Mouse (Mus musculus) heart, embryonic 13.5 days (tissue): ENCODE data around the gene Ttll5. TPM values are rescaled to one million over a fixed set of nuclear protein-coding genes. Genes with fewer than 3 reads are reported as not detected.

ENCODE experiments used
- ATAC-seq: fragments of 200-750 bp; cut with Nextera tagmentation; 2 replicates; pipeline ENCODE4 v1.8.0; 2017; ENCODE audit warnings: moderate TSS enrichment; ENCODE audit not compliant: insufficient number of reproducible peaks, low FRiP score, low TSS enrichment; ENCODE audit errors: extremely low read depth
- H3K27ac ChIP-seq: fragments of 300-500 bp; sonication (generic); replicated peaks from 2 replicates; pipeline ENCODE4 v1.5.1; 2015; ENCODE audit warnings: moderate library complexity, mild to moderate bottlenecking, inconsistent platforms
- H3K27me3 ChIP-seq: fragments of 300-500 bp; sonication (generic); replicated peaks from 2 replicates; pipeline ENCODE4 v1.6.1; 2015; ENCODE audit warnings: mild to moderate bottlenecking, inconsistent platforms
- H3K36me3 ChIP-seq: fragments of 300-500 bp; sonication (generic); 2 replicates; pipeline ENCODE4 v1.6.1; 2015; ENCODE audit warnings: mild to moderate bottlenecking, inconsistent platforms
- H3K4me1 ChIP-seq: fragments of 300-500 bp; sonication (generic); 2 replicates; pipeline ENCODE4 v1.6.1; 2015; ENCODE audit warnings: inconsistent platforms
- H3K4me2 ChIP-seq: fragments of 300-500 bp; sonication (generic); 2 replicates; pipeline ENCODE4 v1.6.1; 2015; ENCODE audit warnings: inconsistent platforms, mild to moderate bottlenecking, moderate library complexity
- H3K4me3 ChIP-seq: fragments of 300-500 bp; sonication (generic); 2 replicates; pipeline ENCODE4 v1.5.1; 2015; ENCODE audit warnings: moderate library complexity, mild to moderate bottlenecking, inconsistent platforms
- H3K9ac ChIP-seq: fragments of 300-500 bp; sonication (generic); 2 replicates; pipeline ENCODE4 v1.6.1; 2015; ENCODE audit warnings: inconsistent platforms, mild to moderate bottlenecking, moderate library complexity
- H3K9me3 ChIP-seq: fragments of 300-500 bp; sonication (generic); 2 replicates; pipeline ENCODE4 v1.6.1; 2016; ENCODE audit warnings: inconsistent platforms
- WGBS: fragments of 180-500 bp; shearing (Covaris S2); methylation state at CpG from one replicate; pipeline ENCODE4 v1.1.7; 2015; ENCODE audit warnings: mixed read lengths; 5-methylcytosine and 5-hydroxymethylcytosine counted together
- polyA plus RNA-seq: library from polyadenylated mRNA; unstranded; fragments of >200 nt; fragmentation: Nextera tagmentation; extraction: Ambion mirVana; gene quantifications from 2 replicates; pipeline ENCODE4 v1.2.1, GENCODE M21; 2015

Ttll5 gene
- polyA plus RNA-seq, 1 experiment from 2014 or later = 10.2 TPM

DNA sequence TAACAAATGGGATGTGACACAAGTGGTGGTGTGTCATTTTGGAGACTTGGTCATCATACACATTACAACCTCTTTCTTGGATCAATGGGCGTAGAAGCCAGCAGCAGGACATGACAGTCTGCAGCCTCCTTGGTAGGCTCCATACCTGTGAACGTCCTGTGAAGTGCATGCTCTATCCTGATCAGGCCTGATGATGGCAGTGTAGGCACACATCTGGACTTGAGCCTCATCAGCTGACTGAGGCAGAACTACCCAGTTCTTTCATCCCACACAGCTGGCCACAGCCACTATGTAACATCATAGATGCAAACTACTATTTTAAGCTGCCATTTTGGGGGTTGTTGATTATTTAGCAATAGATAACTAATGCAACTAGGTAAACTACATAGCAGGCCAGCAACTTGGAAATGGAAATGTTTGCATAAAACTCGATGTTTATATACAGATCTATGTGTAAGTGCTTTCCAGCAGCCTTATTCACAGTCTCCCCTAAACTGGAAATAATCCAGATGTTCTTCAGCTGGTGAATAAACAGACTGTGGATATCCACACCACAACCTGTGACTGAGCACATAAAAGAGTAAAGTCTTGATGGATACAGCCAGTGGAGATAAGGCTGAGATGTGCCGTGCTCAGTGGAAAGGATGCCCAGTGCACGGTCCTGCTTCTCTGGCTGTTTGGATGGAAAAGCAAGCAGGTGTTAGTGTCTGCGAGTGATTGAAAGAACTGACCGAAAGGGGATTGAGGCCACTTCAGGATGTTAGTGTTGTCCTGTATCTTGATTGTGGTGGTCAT, 23.9 kb downstream of the Ttll5 start:
- Histone ChIP-seq H3K9ac (no peak overlapping the region), H3K27ac (no peak overlapping the region), H3K4me2 (no peak overlapping the region), H3K9me3 (no peaks in the 10 kb centered on the region), H3K4me3 (no peak overlapping the region), H3K36me3 (peaks cover 42% of the 10 kb centered on the region), H3K27me3 (no peaks in the 10 kb centered on the region), H3K4me1 (no peaks in the 10 kb centered on the region)
- WGBS = 79% methylated on average over 7 of the region's 7 CpGs
- no peak; the same call in 1 of the 2 replicates for ATAC-seq

DNA sequence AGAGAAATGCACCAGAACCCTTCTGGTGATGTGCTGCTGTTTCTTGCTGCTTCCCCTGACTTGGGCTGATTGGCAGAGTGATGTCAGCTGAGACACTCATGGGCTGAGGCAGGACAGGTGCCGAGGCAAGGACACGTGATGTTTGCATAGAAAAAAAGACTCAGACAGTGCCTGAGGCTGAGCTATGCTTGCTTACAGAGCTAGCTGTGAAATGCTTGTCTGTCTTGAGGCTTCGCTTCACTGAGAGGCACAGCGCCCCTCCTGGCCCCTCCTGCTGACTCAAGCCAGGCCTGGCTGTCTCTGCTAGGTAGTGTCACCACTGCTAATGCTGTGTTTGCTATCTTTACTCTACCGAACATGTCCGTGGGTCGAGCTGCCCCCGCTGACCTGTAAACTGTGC, 26.2 kb downstream of the Ttll5 start:
- Histone ChIP-seq H3K27me3 (no peaks in the 10 kb centered on the region), H3K9ac (no peak overlapping the region), H3K9me3 (no peaks in the 10 kb centered on the region), H3K4me1 (0 out of 2 replicates have a peak, but pooled peaks cover 4% of the 10 kb centered on the region), H3K27ac (no peak overlapping the region), H3K4me3 (no peak overlapping the region), H3K36me3 (peaks cover 25% of the 10 kb centered on the region), H3K4me2 (no peak overlapping the region)
- WGBS = 69% methylated on average over 8 of the region's 8 CpGs
- ATAC-seq = no peak

DNA sequence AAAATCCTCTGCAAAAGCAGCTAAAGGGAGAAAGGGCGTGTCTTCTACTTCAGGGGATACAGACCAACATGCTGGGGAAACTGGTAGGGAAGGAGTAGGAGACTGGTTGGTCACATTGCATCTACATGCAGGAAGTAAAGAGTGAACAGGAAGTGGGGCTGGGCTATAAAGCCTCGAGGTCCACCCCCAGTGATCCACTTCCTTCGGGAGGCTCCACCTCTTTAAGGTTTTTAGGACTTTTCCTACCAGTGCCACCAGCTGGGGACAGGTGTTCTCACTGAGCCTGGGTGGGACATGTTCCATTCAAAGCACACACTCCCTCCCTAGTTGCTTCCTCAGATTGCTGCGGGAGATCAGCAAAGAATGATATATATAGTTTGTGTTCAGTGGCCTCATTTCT, 29.4 kb downstream of the Ttll5 start:
- H3K27me3 ChIP-seq = no peaks in the 10 kb centered on the region
- H3K9ac ChIP-seq = no peak overlapping the region
- 82% methylated on average over 4 of the region's 4 CpGs for WGBS
- H3K9me3 ChIP-seq = no peaks in the 10 kb centered on the region
- H3K4me2 ChIP-seq = no peak overlapping the region
- peaks cover 28% of the 10 kb centered on the region for H3K36me3 ChIP-seq
- ATAC-seq = no peak
- no peak overlapping the region for H3K27ac ChIP-seq
- no peak overlapping the region for H3K4me3 ChIP-seq
- 0 out of 2 replicates have a peak, but pooled peaks cover 4% of the 10 kb centered on the region for H3K4me1 ChIP-seq

DNA sequence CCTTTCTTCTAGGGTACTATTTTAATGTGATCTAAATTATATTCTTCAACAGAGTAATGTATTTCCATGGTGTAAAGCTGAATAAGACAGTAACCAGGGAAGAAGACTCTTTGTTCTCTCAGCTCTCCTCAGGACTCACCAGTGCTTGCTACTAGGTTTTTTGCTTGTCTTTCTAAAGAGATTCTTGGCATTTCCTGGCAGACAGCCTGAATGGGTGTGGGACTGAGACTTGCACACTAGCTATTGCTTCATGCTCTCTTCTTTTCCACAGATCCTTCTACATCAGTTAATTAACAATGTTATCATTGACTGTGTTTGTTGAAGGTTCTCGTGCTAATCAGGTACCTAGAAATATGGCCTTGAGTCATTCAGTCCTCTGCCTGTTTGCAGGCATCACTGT, 29.8 kb downstream of the Ttll5 start:
- no peaks in the 10 kb centered on the region for H3K9me3 ChIP-seq
- H3K4me3 ChIP-seq = no peak overlapping the region
- no peak for ATAC-seq
- 65% methylated on average over 1 of the region's 1 CpGs for WGBS
- peaks cover 7% of the 10 kb centered on the region; the same call in 1 of the 2 replicates for H3K4me1 ChIP-seq
- H3K4me2 ChIP-seq = no peak overlapping the region
- no peak overlapping the region for H3K27ac ChIP-seq
- H3K36me3 ChIP-seq = peaks cover 25% of the 10 kb centered on the region
- H3K27me3 ChIP-seq = no peaks in the 10 kb centered on the region
- no peak overlapping the region for H3K9ac ChIP-seq

DNA sequence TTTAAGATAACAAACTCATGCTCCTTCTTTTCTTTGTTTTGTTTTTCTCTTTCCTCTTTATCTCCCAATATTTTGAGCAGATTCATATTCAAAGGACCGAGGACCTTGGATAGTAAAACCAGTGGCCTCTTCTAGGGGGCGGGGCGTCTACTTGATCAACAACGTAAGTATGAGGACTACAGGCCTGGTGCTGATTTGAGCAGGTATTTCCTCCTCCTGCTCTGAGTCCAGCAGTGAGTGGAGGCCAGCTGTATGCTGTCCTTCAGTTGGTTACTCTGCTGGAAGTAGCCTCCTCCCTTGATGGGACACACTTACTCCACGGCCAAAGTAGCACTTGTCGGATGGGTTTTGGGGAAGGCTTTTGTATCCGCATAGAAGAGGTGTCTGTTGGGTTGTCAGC, 32.8 kb downstream of the Ttll5 start:
- peaks cover 12% of the 10 kb centered on the region for H3K36me3 ChIP-seq
- H3K27me3 ChIP-seq = no peaks in the 10 kb centered on the region
- no peak overlapping the region for H3K4me3 ChIP-seq
- ATAC-seq = no peak
- 73% methylated on average over 7 of the region's 7 CpGs for WGBS
- no peak overlapping the region for H3K4me2 ChIP-seq
- no peak overlapping the region for H3K27ac ChIP-seq
- no peak overlapping the region for H3K9ac ChIP-seq
- H3K9me3 ChIP-seq = no peaks in the 10 kb centered on the region
- H3K4me1 ChIP-seq = peaks cover 10% of the 10 kb centered on the region; the same call in 1 of the 2 replicates

DNA sequence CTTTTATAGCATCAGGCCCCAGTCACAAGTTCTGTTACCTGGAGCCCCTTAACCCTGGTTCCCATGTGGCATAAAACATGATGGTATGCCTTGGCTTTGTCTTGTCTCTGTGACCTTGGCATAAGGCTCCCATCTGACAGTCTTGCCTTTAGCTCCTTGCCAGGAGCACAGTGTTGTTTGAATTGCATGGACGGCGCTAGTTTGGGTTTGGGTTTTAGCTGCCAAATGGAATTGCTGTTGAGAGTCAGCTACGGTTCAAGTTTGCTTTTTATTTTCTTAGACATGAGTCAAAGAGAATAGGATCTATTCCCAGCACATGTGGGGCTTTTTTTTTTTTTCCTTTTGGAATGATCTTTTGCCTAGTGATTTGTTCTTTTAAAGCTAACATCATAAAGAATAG, 34.7 kb downstream of the Ttll5 start:
- H3K9me3 ChIP-seq = no peaks in the 10 kb centered on the region
- H3K4me2 ChIP-seq = no peak overlapping the region
- 0 out of 2 replicates have a peak overlapping the region, but pooled peaks have one; percentile 25 for H3K27ac ChIP-seq
- WGBS = 75% methylated on average over 3 of the region's 3 CpGs
- no peak overlapping the region for H3K9ac ChIP-seq
- H3K27me3 ChIP-seq = no peaks in the 10 kb centered on the region
- ATAC-seq = no peak
- peaks cover 17% of the 10 kb centered on the region for H3K36me3 ChIP-seq
- peaks cover 7% of the 10 kb centered on the region; the same call in 1 of the 2 replicates for H3K4me1 ChIP-seq
- no peak overlapping the region for H3K4me3 ChIP-seq

DNA sequence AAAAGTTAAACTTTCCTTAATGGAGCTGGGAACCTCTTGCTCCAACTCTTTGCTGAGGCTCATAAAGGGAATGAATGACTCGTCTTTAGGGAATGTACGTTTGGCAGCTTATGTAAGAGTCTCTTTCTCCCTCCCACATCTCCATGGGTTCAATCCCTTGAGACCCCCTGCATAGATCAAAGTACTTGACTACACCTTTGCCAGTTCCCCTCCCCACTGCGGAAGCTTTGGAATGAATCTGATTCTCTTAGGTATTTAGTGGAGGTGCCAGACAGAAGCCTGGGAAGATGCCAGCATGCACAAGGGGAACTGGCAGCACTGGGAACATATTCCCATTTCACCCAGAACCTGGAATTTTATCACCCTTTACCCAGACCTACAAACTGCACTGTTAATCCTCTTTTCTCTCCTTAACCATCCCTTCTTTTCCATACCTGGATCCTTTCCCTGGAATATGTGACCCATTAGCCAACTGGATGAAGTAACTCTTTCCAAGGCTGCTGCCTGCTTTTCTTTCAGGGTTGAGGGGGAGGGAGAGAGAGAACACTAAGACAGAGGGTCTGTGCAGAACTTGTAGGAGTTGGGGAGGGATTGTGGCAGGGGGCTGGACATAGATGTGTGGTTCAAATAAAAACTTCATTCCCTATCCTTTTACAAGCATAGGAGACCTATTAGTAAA, 35.2 kb downstream of the Ttll5 start:
- H3K9me3 ChIP-seq = no peaks in the 10 kb centered on the region
- H3K4me3 ChIP-seq = no peak overlapping the region
- peaks cover 7% of the 10 kb centered on the region; the same call in 1 of the 2 replicates for H3K4me1 ChIP-seq
- 31% methylated on average over 3 of the region's 3 CpGs for WGBS
- ATAC-seq = no peak
- H3K9ac ChIP-seq = no peak overlapping the region
- H3K36me3 ChIP-seq = peaks cover 22% of the 10 kb centered on the region
- H3K4me2 ChIP-seq = no peak overlapping the region
- no peaks in the 10 kb centered on the region for H3K27me3 ChIP-seq
- peak overlapping the region; percentile 12; the same call in 1 of the 2 replicates for H3K27ac ChIP-seq

DNA sequence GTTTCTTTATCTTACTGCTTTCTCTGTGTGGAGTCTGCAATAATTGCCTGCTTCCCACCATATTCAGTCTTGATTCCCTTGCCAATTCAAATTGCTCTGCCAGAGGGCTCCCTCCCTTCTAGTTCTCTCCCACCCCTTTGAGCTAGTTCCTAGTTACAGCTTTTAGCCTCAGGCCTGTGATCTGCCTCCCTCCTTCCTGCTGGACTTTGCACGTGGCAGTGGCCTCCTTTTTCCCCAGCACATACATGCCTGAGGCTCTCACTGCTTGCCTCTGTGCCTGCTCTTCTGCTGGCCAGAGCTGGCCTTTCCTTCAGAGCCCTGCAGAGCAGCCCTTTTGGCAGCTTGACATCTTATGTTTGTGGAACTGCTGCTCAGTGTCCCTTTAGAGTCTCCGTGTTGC, 38.1 kb downstream of the Ttll5 start:
- no peak for ATAC-seq
- WGBS = 40% methylated on average over 2 of the region's 2 CpGs
- Histone ChIP-seq H3K4me2 (no peak overlapping the region), H3K27me3 (no peaks in the 10 kb centered on the region), H3K9me3 (no peaks in the 10 kb centered on the region), H3K36me3 (peaks cover 24% of the 10 kb centered on the region), H3K4me1 (peaks cover 10% of the 10 kb centered on the region; the same call in 1 of the 2 replicates), H3K27ac (no peak overlapping the region), H3K4me3 (no peak overlapping the region), H3K9ac (no peak overlapping the region)

DNA sequence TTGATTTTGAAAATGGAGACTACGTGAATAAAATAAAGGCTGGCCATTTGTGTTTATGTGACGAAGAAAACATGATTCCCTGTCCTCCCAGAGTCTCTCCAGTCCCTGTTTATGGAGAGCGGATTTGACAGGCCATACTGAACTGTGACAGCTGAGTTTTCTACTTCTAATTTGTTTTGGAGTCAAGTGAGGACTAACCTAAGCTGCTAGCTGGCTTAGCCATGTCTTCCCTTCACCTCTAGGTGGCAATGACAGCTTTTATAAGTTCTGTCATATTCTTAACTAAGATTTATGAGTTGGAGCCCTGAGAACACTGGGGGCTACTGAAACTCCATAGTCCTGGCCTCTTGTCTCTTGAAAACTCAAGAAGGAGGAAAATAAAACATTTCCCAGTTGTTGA, 41.1 kb downstream of the Ttll5 start:
- no peak for ATAC-seq
- Histone ChIP-seq H3K4me2 (no peak overlapping the region), H3K4me1 (peaks cover 19% of the 10 kb centered on the region), H3K4me3 (no peak overlapping the region), H3K27ac (no peak overlapping the region), H3K9ac (no peak overlapping the region), H3K36me3 (peaks cover 22% of the 10 kb centered on the region), H3K9me3 (no peaks in the 10 kb centered on the region), H3K27me3 (no peaks in the 10 kb centered on the region)
- 78% methylated on average over 3 of the region's 3 CpGs for WGBS

DNA sequence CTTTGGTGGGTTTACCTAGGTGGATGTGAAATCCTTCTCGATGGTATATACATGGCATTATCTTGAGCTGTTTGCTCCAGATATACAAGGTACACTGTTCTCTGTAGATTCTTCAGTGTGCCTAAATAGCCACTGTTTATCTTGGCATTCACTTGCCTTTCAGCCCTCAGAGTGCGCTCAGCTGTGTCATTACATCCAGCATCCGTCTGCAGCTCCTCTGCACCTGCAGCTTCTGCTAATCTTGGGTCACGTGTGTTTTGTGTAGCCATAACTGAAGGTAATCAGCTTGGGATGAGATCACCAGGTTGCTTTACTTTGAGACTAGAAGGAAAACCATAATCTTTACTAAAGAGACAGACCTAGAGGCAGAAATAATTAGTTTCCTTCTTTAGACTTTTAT, 42.2 kb downstream of the Ttll5 start:
- Histone ChIP-seq H3K27me3 (no peaks in the 10 kb centered on the region), H3K9me3 (no peaks in the 10 kb centered on the region), H3K4me3 (no peak overlapping the region), H3K4me2 (no peak overlapping the region), H3K4me1 (peaks cover 19% of the 10 kb centered on the region), H3K27ac (no peak overlapping the region), H3K36me3 (peaks cover 22% of the 10 kb centered on the region), H3K9ac (no peak overlapping the region)
- 61% methylated on average over 4 of the region's 4 CpGs for WGBS
- no peak for ATAC-seq

DNA sequence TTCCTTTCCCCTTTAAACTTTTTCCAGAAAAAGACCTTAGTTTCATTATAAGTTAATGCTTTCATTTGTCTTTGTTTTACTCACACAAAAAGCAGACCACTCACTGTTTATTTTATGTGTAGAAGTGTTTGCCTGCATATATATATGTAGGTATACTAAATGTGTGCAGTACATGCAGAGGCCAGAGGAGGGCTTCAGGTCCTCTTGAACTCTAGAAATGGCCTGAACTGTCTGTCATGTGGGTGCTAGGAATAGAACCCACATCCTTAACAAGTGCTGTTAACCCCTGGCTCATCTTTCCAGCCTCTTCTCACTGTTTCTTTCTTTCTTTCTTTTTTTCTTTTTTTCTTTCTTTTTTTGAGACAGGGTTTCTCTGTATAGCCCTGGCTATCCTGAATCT, 42.7 kb downstream of the Ttll5 start:
- Histone ChIP-seq H3K27ac (no peak overlapping the region), H3K9me3 (no peaks in the 10 kb centered on the region), H3K4me1 (peaks cover 19% of the 10 kb centered on the region), H3K9ac (no peak overlapping the region), H3K27me3 (no peaks in the 10 kb centered on the region), H3K36me3 (peaks cover 22% of the 10 kb centered on the region), H3K4me2 (no peak overlapping the region), H3K4me3 (no peak overlapping the region)
- no peak for ATAC-seq
